Mouse (Mus musculus): ENCODE measurements around the gene Lrfn2.

The Lrfn2 gene

GRCm38 (mm10) chr17:49113336-49113735 lies 181.2 kb downstream of the Lrfn2 start:
- DNase-seq (ENCODE audit: extremely low read depth, low read depth, low spot score), result no peak

- DNase-seq (ENCODE audit: extremely low read depth, low read depth, low spot score), result no peak
Observed at GRCm38 (mm10) chr17:49124166-49124565, 192.0 kb downstream of the Lrfn2 start.

GRCm38 (mm10) chr17:49124642-49125041 lies 192.5 kb downstream of the Lrfn2 start:
- no peak for DNase-seq (ENCODE audit: extremely low read depth, low read depth, low spot score)
